ENCODE assay signal across 10 mouse cellular contexts in the genomic region with DNA sequence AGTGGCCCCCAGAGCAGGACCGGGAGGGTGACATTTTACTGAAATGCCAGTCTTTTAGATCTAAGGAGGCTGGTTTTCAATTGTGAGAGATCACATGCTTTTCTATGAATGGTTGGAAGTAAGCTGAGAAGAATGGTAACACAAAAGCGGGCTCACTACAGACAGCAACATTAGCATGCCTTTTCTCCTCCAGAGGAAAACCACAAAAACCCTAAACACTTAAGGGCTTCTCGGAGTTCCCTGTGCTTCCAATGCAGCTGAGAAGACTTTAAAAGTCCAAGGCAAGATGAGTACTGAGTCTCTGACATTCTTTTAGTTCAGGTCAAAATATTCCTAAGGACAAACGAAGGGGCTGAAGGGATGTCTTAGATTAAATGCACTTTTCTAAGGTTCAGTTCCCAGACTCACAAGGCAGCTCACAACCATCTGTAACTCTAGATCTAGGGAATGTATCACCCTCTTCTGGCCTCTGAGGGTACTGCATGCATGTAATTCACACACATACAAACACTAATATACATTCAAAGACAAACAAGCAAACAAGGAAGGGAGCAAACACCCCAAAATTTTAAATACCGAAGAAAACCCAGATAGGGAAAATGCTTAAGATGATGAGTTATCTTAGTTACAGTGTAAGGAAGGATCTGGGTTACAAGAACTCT. TPM values are rescaled to one million over a fixed set of nuclear protein-coding genes. Genes with fewer than 3 reads are reported as not detected.
DNase-seq lines count a peak whose midpoint lies in the region; ATAC-seq and TF ChIP-seq lines count a peak whose summit lies in the region.
"Had no signal": no experiment of that assay in that cellular context is flagged by ENCODE, and none has a peak within 500 bp of the region (broad histone marks: within the 10 kb centered on the region; RNA-seq: fewer than 3 reads in every experiment).

No protein-coding gene starts in this region.

- WGBS in midbrain, embryonic 10.5 days: 80% methylated on average over 5 of the region's 5 CpGs
- 64% methylated on average over 5 of the region's 5 CpGs for WGBS in midbrain, embryonic 15.5 days
- 81% methylated on average over 5 of the region's 5 CpGs for WGBS in embryonic facial prominence, embryonic 14.5 days

- peak; percentile 46 for TF ChIP-seq CTCF in gastrocnemius, adult 2 months (IDR thresholded peaks at IDR 0.05)

- no peak for DNase-seq in gastrocnemius, adult 2 months
- no peak for DNase-seq in gastrocnemius, adult 8-10 months (ENCODE audit: low spot score in 2 of 2)
- DNase-seq in midbrain, embryonic 10.5 days (ENCODE audit: low spot score): peak; percentile 22
- DNase-seq in embryonic facial prominence, embryonic 14.5 days (ENCODE audit: low spot score): peak; percentile 12
- peak; percentile 36 for DNase-seq in thymus, postnatal 0 days (ENCODE audit: low spot score)
- DNase-seq in layer of hippocampus, adult 8-10 months (ENCODE audit: low spot score in 2 of 2): no peak
- DNase-seq in gastrocnemius, postnatal 14 days: no peak
- DNase-seq: cerebellum, adult 11-12 months had no signal

- no peak for ATAC-seq in midbrain, embryonic 15.5 days (replicated peaks)
- no peak; the same call in 1 of the 2 replicates for ATAC-seq in embryonic facial prominence, embryonic 14.5 days (ENCODE audit: low read depth)

- no peak overlapping the region for H3K27ac ChIP-seq in gastrocnemius, adult 2 months
- H3K27ac ChIP-seq in midbrain, embryonic 10.5 days (replicated peaks): no peak overlapping the region
- no peak overlapping the region for H3K27ac ChIP-seq in midbrain, embryonic 15.5 days
- no peak overlapping the region for H3K27ac ChIP-seq in embryonic facial prominence, embryonic 14.5 days (replicated peaks; ENCODE audit: low read depth, low read length)
- H3K27ac ChIP-seq: hindbrain, embryonic 15.5 days had no signal

- no peak overlapping the region for H3K9ac ChIP-seq in midbrain, embryonic 15.5 days
- no peak overlapping the region for H3K9ac ChIP-seq in embryonic facial prominence, embryonic 14.5 days (ENCODE audit: low read depth, low read length)
- H3K9ac ChIP-seq: hindbrain, embryonic 15.5 days had no signal

- H3K36me3 ChIP-seq in midbrain, embryonic 10.5 days: peaks cover 60% of the 10 kb centered on the region
- H3K36me3 ChIP-seq in midbrain, embryonic 15.5 days (replicated peaks): peaks cover 20% of the 10 kb centered on the region
- H3K36me3 ChIP-seq in embryonic facial prominence, embryonic 14.5 days (ENCODE audit: control insufficient read depth, insufficient read depth, low read length): peaks cover 52% of the 10 kb centered on the region

- intact Hi-C loops in gastrocnemius, adult 2 months (cut with DNase I): no loop called here
- intact Hi-C loops in gastrocnemius, postnatal 14 days (cut with DNase I; ENCODE audit: low total_unique reads): no loop called here

- H3K4me3 ChIP-seq in gastrocnemius, adult 2 months: no peak overlapping the region
- no peak overlapping the region for H3K4me3 ChIP-seq in midbrain, embryonic 10.5 days
- H3K4me3 ChIP-seq in midbrain, embryonic 15.5 days: no peak overlapping the region
- no peak overlapping the region for H3K4me3 ChIP-seq in embryonic facial prominence, embryonic 14.5 days (ENCODE audit: low read depth, low read length)
- H3K4me3 ChIP-seq: hindbrain, embryonic 15.5 days had no signal

- H3K4me1 ChIP-seq in midbrain, embryonic 10.5 days: 0 out of 2 replicates have a peak, but pooled peaks cover 6% of the 10 kb centered on the region
- H3K4me1 ChIP-seq in midbrain, embryonic 15.5 days: no peaks in the 10 kb centered on the region
- H3K4me1 ChIP-seq in embryonic facial prominence, embryonic 14.5 days (ENCODE audit: control insufficient read depth, insufficient read depth, low read length): no peaks in the 10 kb centered on the region
- H3K4me1 ChIP-seq: hindbrain, embryonic 15.5 days had no signal

- H3K27me3 ChIP-seq in midbrain, embryonic 10.5 days (ENCODE audit: low read depth, poor library complexity, severe bottlenecking): no peaks in the 10 kb centered on the region
- H3K27me3 ChIP-seq in midbrain, embryonic 15.5 days (replicated peaks): no peaks in the 10 kb centered on the region
- H3K27me3 ChIP-seq in embryonic facial prominence, embryonic 14.5 days (replicated peaks; ENCODE audit: control insufficient read depth, insufficient read depth, low read length): no peaks in the 10 kb centered on the region
- H3K27me3 ChIP-seq: hindbrain, embryonic 15.5 days had no signal

- H3K9me3 ChIP-seq in midbrain, embryonic 10.5 days (replicated peaks): no peaks in the 10 kb centered on the region
- no peaks in the 10 kb centered on the region for H3K9me3 ChIP-seq in midbrain, embryonic 15.5 days
- H3K9me3 ChIP-seq in embryonic facial prominence, embryonic 14.5 days (ENCODE audit: control insufficient read depth, low read length): no peaks in the 10 kb centered on the region
- H3K9me3 ChIP-seq: hindbrain, embryonic 15.5 days had no signal

- H3K4me2 ChIP-seq in midbrain, embryonic 15.5 days: no peak overlapping the region
- no peak overlapping the region for H3K4me2 ChIP-seq in embryonic facial prominence, embryonic 14.5 days (ENCODE audit: low read depth, low read length)
- H3K4me2 ChIP-seq: hindbrain, embryonic 15.5 days had no signal

RNA-seq across cellular contexts. Expression of a gene that starts 35.3 kb away (rescaled TPM):
- total RNA-seq in gastrocnemius, adult 2 months (2021): 10 to 100 TPM in 1 of 2 experiments, 1 to 10 TPM in 1; 7.1 to 10.1 TPM
- total RNA-seq in gastrocnemius, adult 8-10 months (2022): 10 to 100 TPM in 2 of 4 experiments, 1 to 10 TPM in 2; 7.1 to 15.3 (median 10.8) TPM
- 0.57 and 0.62 TPM in 2 replicates for polyA plus RNA-seq in midbrain, embryonic 10.5 days (2016; fragmentation: Nextera tagmentation; extraction: Ambion mirVana)
- 0.84 and 1.2 TPM in 2 replicates for polyA plus RNA-seq in midbrain, embryonic 15.5 days (2015; fragmentation: Nextera tagmentation; extraction: Ambion mirVana)
- 2.3 and 2.7 TPM in 2 replicates for polyA plus RNA-seq in embryonic facial prominence, embryonic 14.5 days (2014; fragmentation: Nextera tagmentation; extraction: Ambion mirVana)
- polyA plus RNA-seq in thymus, postnatal 0 days (2015; fragmentation: Nextera tagmentation; extraction: Ambion mirVana): 0.86 and 1.1 TPM in 2 replicates
- 1 to 10 TPM; 7.2 to 8.9 (median 8.4) TPM for total RNA-seq in layer of hippocampus, adult 8-10 months (2022)
- total RNA-seq in gastrocnemius, postnatal 14 days (2021): 10 to 100 TPM; 25.9 to 31.8 TPM

Comparison
In these comparisons a context has a peak if more than half of its experiments do, and no peak if none do; other contexts are left out.
1. DNase-seq: peak in midbrain, embryonic 10.5 days (single experiment), embryonic facial prominence, embryonic 14.5 days (single experiment) and thymus, postnatal 0 days (single experiment); none in gastrocnemius, adult 2 months (single experiment), gastrocnemius, adult 8-10 months (0 of 2), layer of hippocampus, adult 8-10 months (0 of 2) and gastrocnemius, postnatal 14 days (single experiment).